Mouse (Mus musculus) heart, embryonic 13.5 days (tissue): ENCODE measurements around the gene Rab15. TPM values are rescaled to one million over a fixed set of nuclear protein-coding genes. Genes with fewer than 3 reads are reported as not detected.
"Not testable (repeated sequence)": the region's sequence is repeated elsewhere in the genome, so short reads cannot be mapped to it uniquely, and the experiment has no call there.

ENCODE experiments used
- ATAC-seq: fragments of 200-750 bp; cut with Nextera tagmentation; 2 replicates; pipeline ENCODE4 v1.8.0; 2017; ENCODE audit warnings: moderate TSS enrichment; ENCODE audit not compliant: insufficient number of reproducible peaks, low FRiP score, low TSS enrichment; ENCODE audit errors: extremely low read depth
- H3K27ac ChIP-seq: fragments of 300-500 bp; sonication (generic); replicated peaks from 2 replicates; pipeline ENCODE4 v1.5.1; 2015; ENCODE audit warnings: moderate library complexity, mild to moderate bottlenecking, inconsistent platforms
- H3K27me3 ChIP-seq: fragments of 300-500 bp; sonication (generic); replicated peaks from 2 replicates; pipeline ENCODE4 v1.6.1; 2015; ENCODE audit warnings: mild to moderate bottlenecking, inconsistent platforms
- H3K36me3 ChIP-seq: fragments of 300-500 bp; sonication (generic); 2 replicates; pipeline ENCODE4 v1.6.1; 2015; ENCODE audit warnings: mild to moderate bottlenecking, inconsistent platforms
- H3K4me1 ChIP-seq: fragments of 300-500 bp; sonication (generic); 2 replicates; pipeline ENCODE4 v1.6.1; 2015; ENCODE audit warnings: inconsistent platforms
- H3K4me2 ChIP-seq: fragments of 300-500 bp; sonication (generic); 2 replicates; pipeline ENCODE4 v1.6.1; 2015; ENCODE audit warnings: inconsistent platforms, mild to moderate bottlenecking, moderate library complexity
- H3K4me3 ChIP-seq: fragments of 300-500 bp; sonication (generic); 2 replicates; pipeline ENCODE4 v1.5.1; 2015; ENCODE audit warnings: moderate library complexity, mild to moderate bottlenecking, inconsistent platforms
- H3K9ac ChIP-seq: fragments of 300-500 bp; sonication (generic); 2 replicates; pipeline ENCODE4 v1.6.1; 2015; ENCODE audit warnings: inconsistent platforms, mild to moderate bottlenecking, moderate library complexity
- H3K9me3 ChIP-seq: fragments of 300-500 bp; sonication (generic); 2 replicates; pipeline ENCODE4 v1.6.1; 2016; ENCODE audit warnings: inconsistent platforms
- WGBS: fragments of 180-500 bp; shearing (Covaris S2); methylation state at CpG from one replicate; pipeline ENCODE4 v1.1.7; 2015; ENCODE audit warnings: mixed read lengths; 5-methylcytosine and 5-hydroxymethylcytosine counted together
- polyA plus RNA-seq: library from polyadenylated mRNA; unstranded; fragments of >200 nt; fragmentation: Nextera tagmentation; extraction: Ambion mirVana; gene quantifications from 2 replicates; pipeline ENCODE4 v1.2.1, GENCODE M21; 2015

Rab15 gene
- polyA plus RNA-seq, 1 experiment from 2014 or later: 4.1 TPM

GRCm38 (mm10) chr12:76796938-76797539 is 25.7 kb downstream of the Rab15 start:
- H3K27me3 ChIP-seq: peaks cover 15% of the 10 kb centered on the region; the same call in 1 of the 2 replicates
- H3K36me3 ChIP-seq: no peaks in the 10 kb centered on the region
- ATAC-seq: no peak
- H3K4me1 ChIP-seq: peaks cover 1% of the 10 kb centered on the region; the same call in 1 of the 2 replicates
- no peak overlapping the region for H3K9ac ChIP-seq
- no peaks in the 10 kb centered on the region for H3K9me3 ChIP-seq
- H3K4me2 ChIP-seq: no peak overlapping the region
- no peak overlapping the region for H3K27ac ChIP-seq
- no peak overlapping the region for H3K4me3 ChIP-seq
- WGBS: 65% methylated on average over 7 of the region's 7 CpGs

- no peak within 1 kb of the TSS for H3K4me2 ChIP-seq
Measured at GRCm38 (mm10) chr12:76795350-76795749, 27.4 kb downstream of the Rab15 start, which contains the start of gene Gpx2. Gene Gpx2, minus strand, starts transcription at chr12:76795554.

GRCm38 (mm10) chr12:76792540-76792939 is 30.2 kb downstream of the Rab15 start:
- ATAC-seq, H3K27me3 ChIP-seq, H3K9ac ChIP-seq, H3K4me2 ChIP-seq, H3K4me3 ChIP-seq, H3K36me3 ChIP-seq, H3K27ac ChIP-seq, H3K9me3 ChIP-seq: not testable (repeated sequence)
- peaks cover 32% of the 10 kb centered on the region for H3K4me1 ChIP-seq
- 52% methylated on average over 14 of the region's 14 CpGs for WGBS

More at GRCm38 (mm10) chr12:76795350-76795749, 27.4 kb downstream of the Rab15 start, which contains the start of gene Gpx2:
- 62% methylated on average over 5 of the region's 5 CpGs for WGBS
- H3K27ac ChIP-seq: no peak within 1 kb of the TSS
- H3K4me3 ChIP-seq: no peak within 1 kb of the TSS
- peaks cover 18% of the 10 kb centered on the region for H3K4me1 ChIP-seq
- H3K36me3 ChIP-seq: no peaks in the 10 kb centered on the region
- H3K27me3 ChIP-seq: peaks cover 13% of the 10 kb centered on the region; the same call in 1 of the 2 replicates
- no peak for ATAC-seq
- no peak within 1 kb of the TSS for H3K9ac ChIP-seq
- no peaks in the 10 kb centered on the region for H3K9me3 ChIP-seq

DNA sequence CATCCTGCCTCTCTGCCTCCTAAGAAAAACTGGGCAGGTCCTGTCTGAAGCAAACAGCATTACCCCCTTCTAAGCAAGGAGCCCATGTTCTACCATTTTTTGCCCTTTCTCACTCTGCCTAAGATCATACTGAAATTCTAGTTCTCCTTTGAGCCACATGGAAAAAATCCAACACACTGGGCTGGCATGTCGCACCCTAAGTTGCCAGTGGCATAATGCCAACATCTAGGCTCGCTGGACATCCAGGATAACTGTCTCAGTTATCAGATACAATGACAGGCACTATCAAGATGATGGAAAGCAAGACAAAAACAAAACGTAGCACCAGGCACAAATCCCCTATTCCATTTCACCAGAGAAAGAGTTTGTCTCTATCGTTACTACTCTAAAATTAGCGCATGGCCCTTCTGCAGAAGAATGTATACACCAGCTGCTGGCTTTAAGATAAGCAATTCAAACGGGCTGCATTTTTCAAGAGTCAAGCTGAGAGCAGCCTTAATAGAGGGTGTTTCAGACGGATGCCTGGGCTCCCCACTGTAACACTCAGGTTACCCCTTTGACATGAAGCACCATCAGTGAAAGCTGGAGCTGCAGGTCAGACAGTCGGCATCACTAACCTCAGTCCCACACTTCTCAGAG is 32.1 kb downstream of the Rab15 start:
- Histone ChIP-seq H3K9me3 (no peaks in the 10 kb centered on the region), H3K4me2 (peak overlapping the region; percentile 61), H3K36me3 (no peaks in the 10 kb centered on the region), H3K27me3 (no peaks in the 10 kb centered on the region), H3K4me3 (no peak overlapping the region), H3K4me1 (peaks cover 32% of the 10 kb centered on the region), H3K9ac (peak overlapping the region; percentile 61), H3K27ac (peak overlapping the region; percentile 93)
- no peak; the same call in 1 of the 2 replicates for ATAC-seq
- 9% methylated on average over 8 of the region's 8 CpGs for WGBS

- Histone ChIP-seq H3K36me3 (peaks cover 17% of the 10 kb centered on the region), H3K27ac (peak overlapping the region; percentile 71), H3K4me3 (no peak overlapping the region), H3K4me2 (no peak overlapping the region), H3K9me3 (no peaks in the 10 kb centered on the region), H3K9ac (no peak overlapping the region; the same call in 1 of the 2 replicates), H3K27me3 (no peaks in the 10 kb centered on the region), H3K4me1 (peaks cover 32% of the 10 kb centered on the region)
- WGBS: 42% methylated on average over 10 of the region's 10 CpGs
- no peak for ATAC-seq
Measured at GRCm38 (mm10) chr12:76784056-76784619, 38.6 kb downstream of the Rab15 start.

GRCm38 (mm10) chr12:76780639-76781468 is 41.9 kb downstream of the Rab15 start:
- ATAC-seq: no peak
- peak overlapping the region; percentile 61 for H3K27ac ChIP-seq

GRCm38 (mm10) chr12:76779951-76780350 is 42.8 kb downstream of the Rab15 start:
- H3K4me1 ChIP-seq: peaks cover 33% of the 10 kb centered on the region
- H3K9ac ChIP-seq: no peak overlapping the region
- no peak overlapping the region for H3K4me2 ChIP-seq
- no peak for ATAC-seq
- H3K27me3 ChIP-seq: no peaks in the 10 kb centered on the region
- WGBS: 84% methylated on average over 5 of the region's 5 CpGs
- H3K9me3 ChIP-seq: no peaks in the 10 kb centered on the region
- H3K27ac ChIP-seq: no peak overlapping the region
- H3K4me3 ChIP-seq: no peak overlapping the region
- H3K36me3 ChIP-seq: peaks cover 34% of the 10 kb centered on the region

More at GRCm38 (mm10) chr12:76780639-76781468, 41.9 kb downstream of the Rab15 start:
- Histone ChIP-seq H3K36me3 (peaks cover 33% of the 10 kb centered on the region), H3K4me1 (peaks cover 29% of the 10 kb centered on the region), H3K4me2 (no peak overlapping the region), H3K4me3 (no peak overlapping the region), H3K9me3 (no peaks in the 10 kb centered on the region), H3K9ac (no peak overlapping the region), H3K27me3 (no peaks in the 10 kb centered on the region)
- 72% methylated on average over 12 of the region's 12 CpGs for WGBS

DNA sequence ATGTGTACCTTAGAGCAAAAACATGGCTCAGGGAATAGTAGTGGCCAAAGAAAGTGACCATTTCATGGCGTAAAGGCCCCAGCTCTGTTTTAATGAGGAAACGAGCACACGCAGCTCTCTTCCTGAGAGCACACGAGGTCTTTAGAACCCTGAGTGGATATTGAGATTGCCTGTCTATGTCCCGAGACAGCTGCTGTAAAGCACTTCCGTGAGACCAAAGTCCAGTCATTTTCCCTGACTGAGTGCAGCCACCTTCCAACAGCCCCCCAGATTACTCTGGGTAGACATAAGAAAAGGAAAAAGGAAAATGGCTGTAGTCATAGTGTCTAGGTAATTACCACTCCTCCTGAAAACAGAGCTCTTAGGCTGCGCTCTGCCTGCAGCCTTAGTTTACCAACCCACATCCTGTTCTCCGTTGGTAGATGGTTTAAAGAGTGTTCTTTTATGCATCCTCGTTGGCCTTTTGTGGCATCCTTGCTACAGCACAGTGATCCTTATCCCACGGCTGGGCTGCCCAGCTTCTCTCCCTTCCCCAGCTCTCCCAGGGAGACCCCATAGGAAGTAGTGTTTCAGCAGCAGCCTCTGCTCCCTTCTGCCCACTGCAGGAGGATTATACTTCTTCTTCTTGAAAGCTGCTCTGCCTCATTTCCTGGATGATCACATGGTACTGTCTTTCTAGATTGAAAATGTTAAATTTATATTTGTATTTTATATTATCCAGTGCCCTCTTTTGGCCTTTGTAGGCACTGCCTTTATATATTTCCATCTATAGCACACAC is 44.2 kb downstream of the Rab15 start:
- H3K27me3 ChIP-seq: no peaks in the 10 kb centered on the region
- no peaks in the 10 kb centered on the region for H3K9me3 ChIP-seq
- peaks cover 25% of the 10 kb centered on the region for H3K4me1 ChIP-seq
- no peak overlapping the region for H3K4me2 ChIP-seq
- H3K9ac ChIP-seq: no peak overlapping the region
- H3K4me3 ChIP-seq: no peak overlapping the region
- H3K36me3 ChIP-seq: peaks cover 34% of the 10 kb centered on the region
- ATAC-seq: no peak
- 82% methylated on average over 10 of the region's 10 CpGs for WGBS
- H3K27ac ChIP-seq: no peak overlapping the region

DNA sequence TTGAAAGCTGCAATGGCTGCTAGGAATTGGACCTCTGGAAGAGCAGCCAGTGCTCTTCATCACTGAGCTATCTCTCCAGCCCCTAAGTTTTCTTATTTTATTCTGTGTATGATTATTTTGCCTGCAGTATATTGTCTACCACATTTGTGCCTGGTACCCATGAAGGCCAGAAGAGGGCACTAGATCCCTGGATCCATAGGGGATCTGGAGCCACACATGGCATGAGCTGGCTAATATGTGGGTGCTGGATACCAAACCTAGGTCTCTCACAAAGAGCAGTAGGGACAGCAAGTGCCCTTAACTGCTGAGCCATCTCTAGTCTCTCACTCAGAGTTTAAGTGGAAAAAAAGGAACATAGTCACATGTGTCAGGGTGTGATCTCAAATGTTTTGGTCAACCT is 44.9 kb downstream of the Rab15 start:
- Histone ChIP-seq H3K4me2 (no peak overlapping the region), H3K36me3 (peaks cover 31% of the 10 kb centered on the region), H3K4me1 (peaks cover 22% of the 10 kb centered on the region), H3K27ac (no peak overlapping the region), H3K27me3 (no peaks in the 10 kb centered on the region), H3K4me3 (no peak overlapping the region), H3K9me3 (no peaks in the 10 kb centered on the region), H3K9ac (no peak overlapping the region)
- no peak for ATAC-seq

- ATAC-seq: no peak
- Histone ChIP-seq H3K27me3 (no peaks in the 10 kb centered on the region), H3K4me2 (no peak overlapping the region), H3K9me3 (no peaks in the 10 kb centered on the region), H3K4me3 (no peak overlapping the region), H3K9ac (no peak overlapping the region), H3K4me1 (peaks cover 17% of the 10 kb centered on the region), H3K27ac (no peak overlapping the region), H3K36me3 (peaks cover 31% of the 10 kb centered on the region)
- 34% methylated on average over 5 of the region's 5 CpGs for WGBS
Measured at GRCm38 (mm10) chr12:76776898-76777297, 45.8 kb downstream of the Rab15 start.
